Mouse (Mus musculus): Measurements from ENCODE around the gene Atp1b1.
A peak's percentile ranks its signal among the peaks of the same experiment; 100 is the strongest.

The Atp1b1 gene

GRCm38 (mm10) chr1:164458245-164458613 is at the start of gene Atp1b1:
Gene Atp1b1, minus strand, starts transcription at chr1:164458355.
- DNase-seq, result peak; percentile 94

- DNase-seq, result no peak
These were observed 46.9 kb upstream of the Atp1b1 start for GRCm38 (mm10) chr1:164505096-164505495.

- no peak for DNase-seq
These were observed 45.1 kb upstream of the Atp1b1 start for GRCm38 (mm10) chr1:164503140-164503730.

- peak; percentile 18 for DNase-seq
These were observed 44.1 kb upstream of the Atp1b1 start for GRCm38 (mm10) chr1:164502231-164502630.

GRCm38 (mm10) chr1:164494741-164495512 is 36.8 kb upstream of the Atp1b1 start:
- no peak for DNase-seq

- no peak for DNase-seq
These were observed 36.1 kb upstream of the Atp1b1 start for GRCm38 (mm10) chr1:164494215-164494614.

GRCm38 (mm10) chr1:164493042-164493705 is 35.0 kb upstream of the Atp1b1 start:
- DNase-seq, result peak; percentile 51

- DNase-seq, result no peak
These were observed 34.3 kb upstream of the Atp1b1 start for GRCm38 (mm10) chr1:164492476-164492875.

GRCm38 (mm10) chr1:164489961-164490594 is 31.9 kb upstream of the Atp1b1 start:
- DNase-seq, result no peak

- DNase-seq, result no peak
These were observed 25.6 kb upstream of the Atp1b1 start for GRCm38 (mm10) chr1:164483728-164484127.

- no peak for DNase-seq
These were observed 24.7 kb upstream of the Atp1b1 start for GRCm38 (mm10) chr1:164482833-164483232.

- no peak for DNase-seq
These were observed 23.6 kb upstream of the Atp1b1 start for GRCm38 (mm10) chr1:164481645-164482354.

- DNase-seq, result no peak
These were observed 22.8 kb upstream of the Atp1b1 start for GRCm38 (mm10) chr1:164480755-164481644.

- no peak for DNase-seq
These were observed 17.7 kb upstream of the Atp1b1 start for GRCm38 (mm10) chr1:164475895-164476294.

GRCm38 (mm10) chr1:164474778-164475511 is 16.8 kb upstream of the Atp1b1 start:
- no peak for DNase-seq

- no peak for DNase-seq
These were observed 16.2 kb upstream of the Atp1b1 start for GRCm38 (mm10) chr1:164474310-164474709.

GRCm38 (mm10) chr1:164473398-164473797 is 15.2 kb upstream of the Atp1b1 start:
- no peak for DNase-seq

- no peak for DNase-seq
These were observed 13.5 kb upstream of the Atp1b1 start for GRCm38 (mm10) chr1:164471632-164472031.

GRCm38 (mm10) chr1:164470985-164471384 is 12.8 kb upstream of the Atp1b1 start:
- DNase-seq, result no peak

GRCm38 (mm10) chr1:164468329-164468728 is 10.2 kb upstream of the Atp1b1 start:
- DNase-seq, result no peak

- no peak for DNase-seq
These were observed 9.3 kb upstream of the Atp1b1 start for GRCm38 (mm10) chr1:164467406-164467805.
